Mouse (Mus musculus) CH12.LX (cell line): ENCODE data around the gene Prkab1. TPM values are rescaled to one million over a fixed set of nuclear protein-coding genes. Genes with fewer than 3 reads are reported as not detected.
A peak's percentile ranks its signal among the peaks of the same experiment; 100 is the strongest.

Source experiments
- DNase-seq: peaks from one replicate; pipeline ENCODE4 v3.0.0-alpha.2; 2013; ENCODE audit errors: extremely low read depth
- H3K27ac ChIP-seq: 2 replicates; pipeline ENCODE4 v1.5.1; 2012; ENCODE audit warnings: low read depth, mild to moderate bottlenecking, control low read depth, moderate library complexity; ENCODE audit not compliant: insufficient read depth
- H3K27me3 ChIP-seq: replicated peaks from 2 replicates; pipeline ENCODE3; 2012; ENCODE audit warnings: inconsistent platforms
- H3K36me3 ChIP-seq, 2 experiments: replicated peaks in 1 of 2; 2 replicates each; pipeline versions ENCODE3 to v1.6.1; 2012; ENCODE audit warnings: inconsistent platforms in 1 of 2, low read length in 1 of 2, mild to moderate bottlenecking in 1 of 2, mixed read lengths in 1 of 2, moderate library complexity in 1 of 2; ENCODE audit not compliant: control insufficient read depth in 1 of 2, insufficient read depth in 1 of 2
- H3K4me1 ChIP-seq, 2 experiments: 2 replicates each; pipeline ENCODE4 v1.6.1; 2012; ENCODE audit warnings: inconsistent platforms in 1 of 2, moderate library complexity in 1 of 2; ENCODE audit not compliant: insufficient read depth in 2 of 2, control insufficient read depth in 1 of 2
- H3K4me2 ChIP-seq: 2 replicates; pipeline ENCODE4 v1.6.1; 2012; ENCODE audit warnings: low read depth, mild to moderate bottlenecking, control low read depth; ENCODE audit not compliant: poor library complexity, insufficient read depth, severe bottlenecking
- H3K4me3 ChIP-seq, 3 experiments: fragments of 150-350 bp in 1 of 3; sonication (generic) in 1 of 3; replicated peaks in 1 of 3; 2 replicates each; pipeline versions ENCODE3 to v1.5.1; 2011 to 2012; ENCODE audit warnings: low read depth in 2 of 3, low read length in 2 of 3, mild to moderate bottlenecking in 2 of 3, moderate library complexity in 2 of 3, control low read depth in 1 of 3, improper control_type of control experiment in 1 of 3, inconsistent platforms in 1 of 3, mixed read lengths in 1 of 3; ENCODE audit not compliant: poor library complexity in 1 of 3
- H3K79me2 ChIP-seq: replicated peaks from 2 replicates; pipeline ENCODE4 v1.6.1; 2012; ENCODE audit warnings: mild to moderate bottlenecking, moderate library complexity; ENCODE audit not compliant: control insufficient read depth, poor library complexity, insufficient read depth, severe bottlenecking; ENCODE audit errors: extremely low read depth
- H3K9ac ChIP-seq: 2 replicates; pipeline ENCODE4 v1.6.1; 2012; ENCODE audit warnings: low read depth, mild to moderate bottlenecking, control low read depth, moderate library complexity; ENCODE audit not compliant: insufficient read depth
- H3K9me3 ChIP-seq: replicated peaks from 2 replicates; pipeline ENCODE3; 2012; ENCODE audit warnings: low read length, inconsistent platforms, mixed read lengths
- BHLHE40 ChIP-seq: IDR thresholded peaks from 2 replicates; pipeline ENCODE4 v1.6.1; 2011; ENCODE audit warnings: mild to moderate bottlenecking, low read depth, low read length, improper control_type of control experiment
- CHD1 ChIP-seq: IDR thresholded peaks from 2 replicates; pipeline ENCODE4 v1.6.1; 2012; ENCODE audit warnings: low read depth, low read length, improper control_type of control experiment, inconsistent platforms
- CHD2 ChIP-seq: IDR thresholded peaks from 2 replicates; pipeline ENCODE4 v1.6.1; 2011; ENCODE audit warnings: low read length, improper control_type of control experiment
- CTCF ChIP-seq, 2 experiments: IDR thresholded peaks in 1 of 2; conservative IDR thresholded peaks in 1 of 2; 2 replicates each; pipeline ENCODE4 v1.5.1; 2011 to 2012; ENCODE audit warnings: low read depth in 2 of 2, low read length in 2 of 2, improper control_type of control experiment in 1 of 2, inconsistent platforms in 1 of 2, mild to moderate bottlenecking in 1 of 2, moderate library complexity in 1 of 2
- E2F4 ChIP-seq: IDR thresholded peaks from 2 replicates; pipeline ENCODE4 v1.6.1; 2011; ENCODE audit warnings: low read depth, low read length, improper control_type of control experiment; ENCODE audit not compliant: insufficient replicate concordance
- ELF1 ChIP-seq: IDR thresholded peaks from 2 replicates; pipeline ENCODE4 v1.6.1; 2014; ENCODE audit warnings: low read depth, mild to moderate bottlenecking, inconsistent platforms, low read length, improper control_type of control experiment
- EP300 ChIP-seq: IDR thresholded peaks from 2 replicates; pipeline ENCODE4 v1.6.1; 2011; ENCODE audit warnings: low read length, improper control_type of control experiment
- ETS1 ChIP-seq: conservative IDR thresholded peaks from 2 replicates; pipeline ENCODE4 v1.6.1; 2012; ENCODE audit warnings: low read depth, mild to moderate bottlenecking, inconsistent platforms, low read length, improper control_type of control experiment, moderate library complexity
- GABPA ChIP-seq: IDR thresholded peaks from 2 replicates; pipeline ENCODE4 v1.6.1; 2012; ENCODE audit warnings: low read depth, low read length, improper control_type of control experiment, inconsistent platforms; ENCODE audit not compliant: insufficient replicate concordance
- HCFC1 ChIP-seq: IDR thresholded peaks from 2 replicates; pipeline ENCODE4 v1.6.1; 2012; ENCODE audit warnings: low read depth, mild to moderate bottlenecking, inconsistent platforms, low read length, improper control_type of control experiment
- IRF4 ChIP-seq: IDR thresholded peaks from 2 replicates; pipeline ENCODE4 v1.6.1; 2014; ENCODE audit warnings: low read depth, mild to moderate bottlenecking, inconsistent platforms, low read length, improper control_type of control experiment
- JUN ChIP-seq: IDR thresholded peaks from 2 replicates; pipeline ENCODE4 v1.6.1; 2011; ENCODE audit warnings: low read depth, mild to moderate bottlenecking, low read length, improper control_type of control experiment, moderate library complexity; ENCODE audit not compliant: insufficient read depth
- JUND ChIP-seq: conservative IDR thresholded peaks from 2 replicates; pipeline ENCODE4 v1.6.1; 2011; ENCODE audit warnings: low read depth, low read length, improper control_type of control experiment
- KAT2A ChIP-seq: IDR thresholded peaks from 2 replicates; pipeline ENCODE4 v1.6.1; 2012; ENCODE audit warnings: low read length, improper control_type of control experiment, inconsistent platforms; ENCODE audit not compliant: insufficient replicate concordance
- MAFK ChIP-seq: IDR thresholded peaks from 2 replicates; pipeline ENCODE4 v1.6.1; 2011; ENCODE audit warnings: low read length, improper control_type of control experiment; ENCODE audit not compliant: insufficient replicate concordance
- MAX ChIP-seq: IDR thresholded peaks from 2 replicates; pipeline ENCODE4 v1.6.1; 2011; ENCODE audit warnings: low read length, improper control_type of control experiment
- MAZ ChIP-seq: IDR thresholded peaks from 2 replicates; pipeline ENCODE4 v1.6.1; 2012; ENCODE audit warnings: low read depth, mild to moderate bottlenecking, inconsistent platforms, low read length, improper control_type of control experiment, moderate library complexity
- MEF2A ChIP-seq: IDR thresholded peaks from 2 replicates; pipeline ENCODE4 v1.6.1; 2014; ENCODE audit warnings: low read depth, mild to moderate bottlenecking, inconsistent platforms, low read length, improper control_type of control experiment, borderline replicate concordance
- MXI1 ChIP-seq: IDR thresholded peaks from 2 replicates; pipeline ENCODE4 v1.6.1; 2011; ENCODE audit warnings: mild to moderate bottlenecking, low read depth, low read length, improper control_type of control experiment
- MYC ChIP-seq: IDR thresholded peaks from 2 replicates; pipeline ENCODE4 v1.6.1; 2011; ENCODE audit warnings: low read depth, mild to moderate bottlenecking, improper control_type of control experiment, low read length
- NELFE ChIP-seq: IDR thresholded peaks from 2 replicates; pipeline ENCODE4 v1.6.1; 2011; ENCODE audit warnings: low read depth, low read length, improper control_type of control experiment
- NRF1 ChIP-seq: IDR thresholded peaks from 2 replicates; pipeline ENCODE4 v1.6.1; 2014; ENCODE audit warnings: low read depth, mild to moderate bottlenecking, inconsistent platforms, low read length, improper control_type of control experiment, moderate library complexity
- PAX5 ChIP-seq: IDR thresholded peaks from 2 replicates; pipeline ENCODE4 v1.6.1; 2012; ENCODE audit warnings: low read length, inconsistent platforms, mixed read lengths
- POLR2A ChIP-seq: IDR thresholded peaks from 2 replicates; pipeline ENCODE4 v1.6.1; 2011; ENCODE audit warnings: low read depth, mild to moderate bottlenecking, improper control_type of control experiment, low read length
- POLR2AphosphoS2 ChIP-seq: IDR thresholded peaks from 2 replicates; pipeline ENCODE4 v1.6.1; 2011; ENCODE audit warnings: low read depth, low read length, improper control_type of control experiment
- RAD21 ChIP-seq: IDR thresholded peaks from 2 replicates; pipeline ENCODE4 v1.6.1; 2011; ENCODE audit warnings: low read depth, mild to moderate bottlenecking, low read length, improper control_type of control experiment, moderate library complexity
- RCOR1 ChIP-seq: conservative IDR thresholded peaks from 2 replicates; pipeline ENCODE4 v1.6.1; 2012; ENCODE audit warnings: low read depth, mild to moderate bottlenecking, inconsistent platforms, low read length, improper control_type of control experiment
- SIN3A ChIP-seq: IDR thresholded peaks from 2 replicates; pipeline ENCODE4 v1.6.1; 2012; ENCODE audit warnings: low read length, improper control_type of control experiment, inconsistent platforms
- SMC3 ChIP-seq: IDR thresholded peaks from 2 replicates; pipeline ENCODE4 v1.6.1; 2011; ENCODE audit warnings: low read depth, low read length, improper control_type of control experiment
- TBP ChIP-seq: conservative IDR thresholded peaks from 2 replicates; pipeline ENCODE4 v1.6.1; 2011; ENCODE audit warnings: low read depth, low read length, improper control_type of control experiment
- TCF12 ChIP-seq: IDR thresholded peaks from 2 replicates; pipeline ENCODE4 v1.6.1; 2014; ENCODE audit warnings: low read depth, mild to moderate bottlenecking, inconsistent platforms, low read length, improper control_type of control experiment
- UBTF ChIP-seq: IDR thresholded peaks from 2 replicates; pipeline ENCODE4 v1.6.1; 2012; ENCODE audit warnings: low read depth, mild to moderate bottlenecking, inconsistent platforms, low read length, improper control_type of control experiment, moderate library complexity
- USF1 ChIP-seq: IDR thresholded peaks from 2 replicates; pipeline ENCODE4 v1.6.1; 2014; ENCODE audit warnings: low read depth, mild to moderate bottlenecking, inconsistent platforms, low read length, improper control_type of control experiment
- USF2 ChIP-seq: conservative IDR thresholded peaks from 2 replicates; pipeline ENCODE4 v1.6.1; 2011; ENCODE audit warnings: low read depth, low read length, improper control_type of control experiment
- ZC3H11A ChIP-seq: IDR thresholded peaks from 2 replicates; pipeline ENCODE4 v1.6.1; 2012; ENCODE audit warnings: low read depth, mild to moderate bottlenecking, inconsistent platforms, low read length, improper control_type of control experiment
- ZKSCAN1 ChIP-seq: IDR thresholded peaks from 2 replicates; pipeline ENCODE4 v1.6.1; 2012; ENCODE audit warnings: low read depth, inconsistent platforms, low read length, improper control_type of control experiment, borderline replicate concordance
- ZMIZ1 ChIP-seq: IDR thresholded peaks from 2 replicates; pipeline ENCODE4 v1.6.1; 2012; ENCODE audit warnings: low read depth, mild to moderate bottlenecking, inconsistent platforms, low read length, improper control_type of control experiment
- ZNF384 ChIP-seq: IDR thresholded peaks from 2 replicates; pipeline ENCODE4 v1.6.1; 2012; ENCODE audit warnings: low read depth, low read length, improper control_type of control experiment, inconsistent platforms
- dilution Hi-C: fragments of 300-500 bp; cut with MboI; formaldehyde crosslinking; loops from 2 replicates; pipeline ENCODE4 v1.14.3; 2020; ENCODE audit warnings: low sequenced_read_pairs; ENCODE audit not compliant: extremely low pct_unique_long_range_greater_than_20kb, extremely low pct_ligation_motif_present
- in situ Hi-C: fragments of 300-500 bp; cut with MboI; formaldehyde crosslinking; loops from 3 replicates; pipeline ENCODE4 v1.14.3; 2019; ENCODE audit warnings: low sequenced_read_pairs, low pct_ligation_motif_present, low pct_unique_long_range_greater_than_20kb, mixed read lengths
- polyA plus RNA-seq: library from polyadenylated mRNA; unstranded; fragments of >175 nt; gene quantifications from 2 replicates; pipeline ENCODE4 v1.2.1, GENCODE M21; 2012; ENCODE audit warnings: low read depth; ENCODE audit not compliant: insufficient read length
- total RNA-seq, 2 experiments: library from RNA; depleted of rRNA; stranded (reverse); fragments of 300-350 nt in 1 of 2; fragments of >200 nt in 1 of 2; gene quantifications; 2 replicates each; pipeline ENCODE4 v1.2.3; 2012 to 2014

Prkab1 gene
- total RNA-seq (2012; rRNA removed), result 18.4 and 20.1 TPM in 2 replicates
- 19.8 and 24.1 TPM in 2 replicates for total RNA-seq (2014; rRNA removed)
- polyA plus RNA-seq, result 23.6 and 26.8 TPM in 2 replicates

DNA sequence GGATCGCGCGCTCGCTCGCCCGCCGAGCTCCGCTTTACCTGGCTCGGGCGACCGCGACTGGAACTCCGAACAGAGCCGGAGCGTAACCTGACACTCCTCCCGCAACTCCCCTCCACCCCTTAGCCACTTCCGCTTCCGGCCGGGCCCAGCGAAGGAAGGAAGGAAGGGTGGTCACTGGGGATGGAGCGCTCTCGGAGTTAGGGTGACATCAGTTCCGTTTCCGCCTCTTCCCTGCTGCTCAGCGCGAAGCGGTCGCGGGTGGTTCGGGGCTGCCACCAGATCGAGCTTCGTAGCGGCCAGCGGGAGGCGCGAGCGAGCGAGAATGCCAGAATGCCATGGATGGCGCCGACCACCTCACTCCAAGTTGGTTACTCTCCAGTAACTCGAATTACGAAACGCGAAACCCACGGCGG is at the start of gene Prkab1:
TSS of gene Prkab1 (minus strand) at position 182 of the 413 bp plus-strand sequence.
- Histone ChIP-seq H3K9ac (peak within 1 kb of the TSS; percentile 90), H3K9me3 (no peaks in the 10 kb centered on the region), H3K4me2 (peak within 1 kb of the TSS; percentile 89), H3K79me2 (peaks cover 27% of the 10 kb centered on the region), H3K27me3 (peaks cover 2% of the 10 kb centered on the region), H3K4me1 (peaks cover 0 to 20% of the 10 kb centered on the region in 2 experiments; a peak in 2 of 4 replicates), H3K27ac (peak within 1 kb of the TSS; percentile 32), H3K36me3 (peaks cover 23 to 32% of the 10 kb centered on the region in 2 experiments), H3K4me3 (peak within 1 kb of the TSS; percentile 72 to 93 (median 80))
- peak; percentile 96 for DNase-seq
- dilution Hi-C loops (no loop called here), in situ Hi-C loops (no loop called here)
- TF ChIP-seq TBP (peak; percentile 61; the same call in 1 of the 2 replicates), NRF1 (0 out of 2 replicates have a peak, but pooled peaks have one; percentile 35), MAZ (peak; percentile 96), USF1 (no peak; the same call in 1 of the 2 replicates), JUND (peak; percentile 46; the same call in 1 of the 2 replicates), BHLHE40 (0 out of 2 replicates have a peak, but pooled peaks have one; percentile 28), MAFK (no peak), MXI1 (peak; percentile 82; the same call in 1 of the 2 replicates), CHD1 (no peak), ZC3H11A (no peak), MAX (peak; percentile 78), ZNF384 (0 out of 2 replicates have a peak, but pooled peaks have one; percentile 8), ETS1 (peak; percentile 59), MEF2A (peak; percentile 79), TCF12 (peak; percentile 88; the same call in 1 of the 2 replicates), ZKSCAN1 (no peak), POLR2A (peak; percentile 93), CTCF (conservative IDR thresholded peaks at IDR 0.05 in 1 of 2, IDR thresholded peaks at IDR 0.05 in 1 of 2; ENCODE audit: low read depth in 2 of 2, low read length in 2 of 2) (peak in 1 of 2 experiments; percentile 75; a peak in 2 of 4 replicates), GABPA (no peak; the same call in 1 of the 2 replicates), MYC (no peak), JUN (peak; percentile 68), SMC3 (peak; percentile 43), KAT2A (peak; percentile 84; the same call in 1 of the 2 replicates), UBTF (peak; percentile 92), ELF1 (peak; percentile 97), HCFC1 (peak; percentile 88), RAD21 (peak; percentile 30), IRF4 (peak; percentile 75), SIN3A (peak; percentile 89), E2F4 (0 out of 2 replicates have a peak, but pooled peaks have one; percentile 79), POLR2AphosphoS2 (peak; percentile 50; the same call in 1 of the 2 replicates), PAX5 (no peak), ZMIZ1 (peak; percentile 90), USF2 (no peak), RCOR1 (peak; percentile 61), EP300 (peak; percentile 20; the same call in 1 of the 2 replicates), CHD2 (no peak), NELFE (peak; percentile 87)
- TF ChIP-seq, all 38 proteins: peak for 28
